Mouse (Mus musculus) megakaryocyte, embryonic 14.5 days (primary cell): ENCODE data around the gene Arhgef16.

ENCODE experiments used
- FLI1 ChIP-seq: IDR thresholded peaks from 2 replicates; pipeline ENCODE4 v1.6.1; 2012; ENCODE audit warnings: low read length, inconsistent platforms, mixed read lengths
- GATA1 ChIP-seq: IDR thresholded peaks from 3 replicates; pipeline ENCODE4 v1.6.1; 2012; ENCODE audit warnings: mixed read lengths, low read length, inconsistent platforms, borderline replicate concordance

- TF ChIP-seq FLI1 (no peak), GATA1 (no peak)
Measured at GRCm38 (mm10) chr4:154297761-154298160, 3.7 kb downstream of the Arhgef16 start.
